Mouse (Mus musculus) stomach, embryonic 15.5 days (tissue): ENCODE data around the gene Tbx2. TPM values are rescaled to one million over a fixed set of nuclear protein-coding genes. Genes with fewer than 3 reads are reported as not detected.

Source experiments
- ATAC-seq: fragments of 200-750 bp; cut with Nextera tagmentation; 2 replicates; pipeline ENCODE4 v1.8.0; 2017; ENCODE audit warnings: low read depth, moderate number of reproducible peaks, moderate TSS enrichment; ENCODE audit not compliant: insufficient read depth, low FRiP score
- H3K27ac ChIP-seq: fragments of 300-500 bp; sonication (generic); 2 replicates; pipeline ENCODE4 v1.5.1; 2015; ENCODE audit warnings: mild to moderate bottlenecking, inconsistent platforms
- H3K27me3 ChIP-seq: fragments of 300-500 bp; sonication (generic); replicated peaks from 2 replicates; pipeline ENCODE4 v1.6.1; 2015; ENCODE audit warnings: inconsistent platforms
- H3K36me3 ChIP-seq: fragments of 300-500 bp; sonication (generic); 2 replicates; pipeline ENCODE4 v1.6.1; 2015; ENCODE audit warnings: inconsistent platforms
- H3K4me1 ChIP-seq: fragments of 300-500 bp; sonication (generic); 2 replicates; pipeline ENCODE4 v1.6.1; 2015; ENCODE audit warnings: inconsistent platforms
- H3K4me2 ChIP-seq: fragments of 300-500 bp; sonication (generic); 2 replicates; pipeline ENCODE4 v1.6.1; 2015; ENCODE audit warnings: mild to moderate bottlenecking, inconsistent platforms
- H3K4me3 ChIP-seq: fragments of 300-500 bp; sonication (generic); replicated peaks from 2 replicates; pipeline ENCODE4 v1.5.1; 2015; ENCODE audit warnings: inconsistent platforms
- H3K9ac ChIP-seq: fragments of 300-500 bp; sonication (generic); 2 replicates; pipeline ENCODE4 v1.6.1; 2015; ENCODE audit warnings: inconsistent platforms
- H3K9me3 ChIP-seq: fragments of 300-500 bp; sonication (generic); 2 replicates; pipeline ENCODE4 v1.6.1; 2016; ENCODE audit warnings: inconsistent platforms
- WGBS: fragments of 180-500 bp; shearing (Covaris S2); methylation state at CpG from one replicate; pipeline ENCODE4 v1.1.7; 2015; 5-methylcytosine and 5-hydroxymethylcytosine counted together
- polyA plus RNA-seq: library from polyadenylated mRNA; unstranded; fragments of >200 nt; fragmentation: Nextera tagmentation; extraction: Ambion mirVana; gene quantifications from 2 replicates; pipeline ENCODE4 v1.2.1, GENCODE M21; 2015

The Tbx2 gene
- polyA plus RNA-seq, 1 experiment from 2014 or later, result 6.6 TPM

GRCm38 (mm10) chr11:85843347-85843692, 11.0 kb downstream of the Tbx2 start:
- H3K4me2 ChIP-seq, result peak overlapping the region; percentile 95
- no peaks in the 10 kb centered on the region for H3K36me3 ChIP-seq
- H3K9me3 ChIP-seq, result no peaks in the 10 kb centered on the region
- peak; percentile 28 for ATAC-seq
- peak overlapping the region; percentile 6; the same call in 1 of the 2 replicates for H3K9ac ChIP-seq
- H3K4me1 ChIP-seq, result peaks cover 25% of the 10 kb centered on the region
- under 1% methylated on average over 18 of the region's 18 CpGs for WGBS
- H3K27ac ChIP-seq, result peak overlapping the region; percentile 73
- H3K4me3 ChIP-seq, result peak overlapping the region; percentile 56
- H3K27me3 ChIP-seq, result peaks cover 30% of the 10 kb centered on the region

GRCm38 (mm10) chr11:85844144-85844965, 12.0 kb downstream of the Tbx2 start:
- under 1% methylated on average over 54 of the region's 54 CpGs for WGBS

GRCm38 (mm10) chr11:85844971-85845370, 12.6 kb downstream of the Tbx2 start:
- WGBS, result 40% methylated on average over 5 of the region's 5 CpGs
- no peaks in the 10 kb centered on the region for H3K9me3 ChIP-seq
- no peak for ATAC-seq
- peak overlapping the region; percentile 73; the same call in 1 of the 2 replicates for H3K27ac ChIP-seq
- H3K9ac ChIP-seq, result no peak overlapping the region
- H3K4me1 ChIP-seq, result peaks cover 24% of the 10 kb centered on the region
- no peaks in the 10 kb centered on the region for H3K36me3 ChIP-seq
- peak overlapping the region; percentile 95 for H3K4me2 ChIP-seq
- H3K27me3 ChIP-seq, result peaks cover 20% of the 10 kb centered on the region
- peak overlapping the region; percentile 56 for H3K4me3 ChIP-seq

More at GRCm38 (mm10) chr11:85844144-85844965, 12.0 kb downstream of the Tbx2 start:
- Histone ChIP-seq H3K4me2 (peak overlapping the region; percentile 95), H3K4me3 (peak overlapping the region; percentile 56), H3K27me3 (peaks cover 26% of the 10 kb centered on the region), H3K27ac (peak overlapping the region; percentile 73), H3K36me3 (no peaks in the 10 kb centered on the region), H3K9me3 (no peaks in the 10 kb centered on the region), H3K9ac (peak overlapping the region; percentile 37; the same call in 1 of the 2 replicates), H3K4me1 (peaks cover 24% of the 10 kb centered on the region)
- peak; percentile 65 for ATAC-seq

- H3K4me1 ChIP-seq, result peaks cover 24% of the 10 kb centered on the region
- 40% methylated on average over 5 of the region's 5 CpGs for WGBS
- H3K27me3 ChIP-seq, result peaks cover 10% of the 10 kb centered on the region
- no peak overlapping the region for H3K9ac ChIP-seq
- H3K36me3 ChIP-seq, result no peaks in the 10 kb centered on the region
- H3K9me3 ChIP-seq, result no peaks in the 10 kb centered on the region
- H3K27ac ChIP-seq, result peak overlapping the region; percentile 3; the same call in 1 of the 2 replicates
- no peak for ATAC-seq
- no peak overlapping the region for H3K4me2 ChIP-seq
- H3K4me3 ChIP-seq, result no peak overlapping the region
These were observed 13.6 kb downstream of the Tbx2 start for GRCm38 (mm10) chr11:85845921-85846320.

- Histone ChIP-seq H3K4me3 (no peak overlapping the region), H3K27me3 (peaks cover 5% of the 10 kb centered on the region), H3K9ac (no peak overlapping the region), H3K36me3 (no peaks in the 10 kb centered on the region), H3K4me2 (no peak overlapping the region), H3K4me1 (peaks cover 22% of the 10 kb centered on the region), H3K9me3 (no peaks in the 10 kb centered on the region), H3K27ac (peak overlapping the region; percentile 3; the same call in 1 of the 2 replicates)
- WGBS, result 62% methylated on average over 4 of the region's 4 CpGs
- no peak for ATAC-seq
These were observed 14.2 kb downstream of the Tbx2 start for GRCm38 (mm10) chr11:85846509-85846908.

GRCm38 (mm10) chr11:85849037-85849436, 16.7 kb downstream of the Tbx2 start:
- Histone ChIP-seq H3K4me1 (0 out of 2 replicates have a peak, but pooled peaks cover under 1% of the 10 kb centered on the region), H3K4me2 (peak overlapping the region; percentile 57), H3K36me3 (no peaks in the 10 kb centered on the region), H3K9ac (no peak overlapping the region), H3K4me3 (peak overlapping the region; percentile 26), H3K27ac (no peak overlapping the region), H3K27me3 (peaks cover 5% of the 10 kb centered on the region; the same call in 1 of the 2 replicates), H3K9me3 (no peaks in the 10 kb centered on the region)
- WGBS, result 5% methylated on average over 21 of the region's 21 CpGs
- peak; percentile 45; the same call in 1 of the 2 replicates for ATAC-seq

- H3K9ac ChIP-seq, result no peak within 1 kb of the TSS
- H3K27ac ChIP-seq, result no peak within 1 kb of the TSS
- H3K27me3 ChIP-seq, result 0 out of 2 replicates have a peak, but pooled peaks cover 5% of the 10 kb centered on the region
- no peaks in the 10 kb centered on the region for H3K9me3 ChIP-seq
- no peaks in the 10 kb centered on the region for H3K36me3 ChIP-seq
- H3K4me3 ChIP-seq, result no peak within 1 kb of the TSS
- no peaks in the 10 kb centered on the region for H3K4me1 ChIP-seq
- WGBS, result 83% methylated on average over 6 of the region's 6 CpGs
- ATAC-seq, result no peak
- peak within 1 kb of the TSS; percentile 57 for H3K4me2 ChIP-seq
These were observed 17.9 kb downstream of the Tbx2 start, which contains the start of gene Gm11444 for GRCm38 (mm10) chr11:85850233-85850632. TSS of gene Gm11444 (minus strand) at chr11:85850333.

GRCm38 (mm10) chr11:85850758-85851157, 18.4 kb downstream of the Tbx2 start:
- Histone ChIP-seq H3K4me1 (no peaks in the 10 kb centered on the region), H3K27me3 (0 out of 2 replicates have a peak, but pooled peaks cover 5% of the 10 kb centered on the region), H3K9ac (no peak overlapping the region), H3K36me3 (no peaks in the 10 kb centered on the region), H3K27ac (no peak overlapping the region), H3K4me2 (no peak overlapping the region), H3K4me3 (no peak overlapping the region), H3K9me3 (no peaks in the 10 kb centered on the region)
- ATAC-seq, result no peak
- WGBS, result 41% methylated on average over 6 of the region's 6 CpGs

GRCm38 (mm10) chr11:85857997-85858698, 25.8 kb downstream of the Tbx2 start:
- ATAC-seq, result no peak
- no peak overlapping the region for H3K4me2 ChIP-seq
- no peak overlapping the region for H3K27ac ChIP-seq
- no peaks in the 10 kb centered on the region for H3K36me3 ChIP-seq
- H3K4me1 ChIP-seq, result no peaks in the 10 kb centered on the region
- H3K4me3 ChIP-seq, result no peak overlapping the region
- H3K9ac ChIP-seq, result no peak overlapping the region
- H3K27me3 ChIP-seq, result no peaks in the 10 kb centered on the region
- 43% methylated on average over 6 of the region's 6 CpGs for WGBS
- H3K9me3 ChIP-seq, result no peaks in the 10 kb centered on the region

GRCm38 (mm10) chr11:85864363-85864762, 32.0 kb downstream of the Tbx2 start:
- Histone ChIP-seq H3K4me3 (no peak overlapping the region), H3K4me2 (no peak overlapping the region), H3K4me1 (no peaks in the 10 kb centered on the region), H3K27me3 (no peaks in the 10 kb centered on the region), H3K9ac (no peak overlapping the region), H3K27ac (no peak overlapping the region), H3K36me3 (no peaks in the 10 kb centered on the region), H3K9me3 (no peaks in the 10 kb centered on the region)
- ATAC-seq, result no peak
- WGBS, result 44% methylated on average over 7 of the region's 7 CpGs

- WGBS, result 62% methylated on average over 24 of the region's 24 CpGs
These were observed 43.9 kb downstream of the Tbx2 start for GRCm38 (mm10) chr11:85876059-85876788.

More at GRCm38 (mm10) chr11:85876059-85876788, 43.9 kb downstream of the Tbx2 start:
- no peaks in the 10 kb centered on the region for H3K27me3 ChIP-seq
- no peak overlapping the region for H3K4me3 ChIP-seq
- no peaks in the 10 kb centered on the region for H3K36me3 ChIP-seq
- no peak overlapping the region for H3K27ac ChIP-seq
- H3K9ac ChIP-seq, result no peak overlapping the region
- 0 out of 2 replicates have a peak, but pooled peaks cover 3% of the 10 kb centered on the region for H3K4me1 ChIP-seq
- ATAC-seq, result no peak
- no peak overlapping the region for H3K4me2 ChIP-seq
- H3K9me3 ChIP-seq, result no peaks in the 10 kb centered on the region
